Comparison of ENCODE assay signal across 8 mouse cellular contexts in genomic region chr7:102268395-102268748, GRCm38 (mm10). TPM values are rescaled to one million over a fixed set of nuclear protein-coding genes. Genes with fewer than 3 reads are reported as not detected.
DNase-seq lines count a peak whose midpoint lies in the region; ATAC-seq lines count a peak whose summit lies in the region.

No protein-coding gene starts in this region.

- peak overlapping the region; percentile 78 for H3K9ac ChIP-seq in kidney, embryonic 16.5 days (replicated peaks; ENCODE audit: low read length)
- peak overlapping the region; percentile 68 for H3K9ac ChIP-seq in hindbrain, embryonic 15.5 days
- peak overlapping the region; percentile 46 for H3K9ac ChIP-seq in midbrain, embryonic 15.5 days

- no peaks in the 10 kb centered on the region for H3K36me3 ChIP-seq in kidney, embryonic 16.5 days (ENCODE audit: insufficient read depth, low read length)
- H3K36me3 ChIP-seq in hindbrain, embryonic 15.5 days, result no peaks in the 10 kb centered on the region
- H3K36me3 ChIP-seq in midbrain, embryonic 15.5 days (replicated peaks), result no peaks in the 10 kb centered on the region

- peak overlapping the region; percentile 82 for H3K4me3 ChIP-seq in kidney, embryonic 16.5 days (ENCODE audit: low read length)
- peak overlapping the region; percentile 76 for H3K4me3 ChIP-seq in brown adipose tissue, adult 24 weeks (ENCODE audit: insufficient read depth, low read depth, low read length)
- H3K4me3 ChIP-seq in hindbrain, embryonic 15.5 days, result peak overlapping the region; percentile 69
- peak overlapping the region; percentile 63 for H3K4me3 ChIP-seq in midbrain, embryonic 15.5 days

- 11% methylated on average over 12 of the region's 12 CpGs for WGBS in kidney, embryonic 16.5 days
- 9% methylated on average over 12 of the region's 12 CpGs for WGBS in hindbrain, embryonic 15.5 days
- WGBS in midbrain, embryonic 15.5 days, result 6% methylated on average over 12 of the region's 12 CpGs

- no peaks in the 10 kb centered on the region for H3K9me3 ChIP-seq in kidney, embryonic 16.5 days (ENCODE audit: low read length)
- H3K9me3 ChIP-seq in hindbrain, embryonic 15.5 days, result no peaks in the 10 kb centered on the region
- no peaks in the 10 kb centered on the region for H3K9me3 ChIP-seq in midbrain, embryonic 15.5 days

- DNase-seq in kidney, adult 9 months, result no peak
- no peak for DNase-seq in gastrocnemius, adult 18-20 months (ENCODE audit: low spot score)
- DNase-seq in adrenal gland, adult 8-10 months, result no peak
- DNase-seq in frontal cortex, postnatal 10 days (ENCODE audit: low spot score in 2 of 2), result no peak

- ATAC-seq in kidney, embryonic 16.5 days (ENCODE audit: low FRiP score, low TSS enrichment), result no peak; the same call in 1 of the 2 replicates
- no peak for ATAC-seq in hindbrain, embryonic 15.5 days (ENCODE audit: low FRiP score, low read depth)
- ATAC-seq in midbrain, embryonic 15.5 days (replicated peaks), result 0 out of 2 replicates have a peak, but pooled peaks have one; percentile 3

- H3K4me1 ChIP-seq in kidney, embryonic 16.5 days (ENCODE audit: insufficient read depth, low read length), result peaks cover 8% of the 10 kb centered on the region; the same call in 1 of the 2 replicates
- H3K4me1 ChIP-seq in brown adipose tissue, adult 24 weeks (ENCODE audit: control insufficient read depth, insufficient read depth, insufficient read length, low read length), result peaks cover 19% of the 10 kb centered on the region; the same call in 1 of the 2 replicates
- peaks cover 20% of the 10 kb centered on the region for H3K4me1 ChIP-seq in hindbrain, embryonic 15.5 days (replicated peaks)
- peaks cover 20% of the 10 kb centered on the region for H3K4me1 ChIP-seq in midbrain, embryonic 15.5 days

- H3K27me3 ChIP-seq in kidney, embryonic 16.5 days (ENCODE audit: insufficient read depth, low read length), result peaks cover 5% of the 10 kb centered on the region; the same call in 1 of the 2 replicates
- H3K27me3 ChIP-seq in hindbrain, embryonic 15.5 days, result no peaks in the 10 kb centered on the region
- no peaks in the 10 kb centered on the region; the same call in 1 of the 2 replicates for H3K27me3 ChIP-seq in midbrain, embryonic 15.5 days (replicated peaks)

- H3K27ac ChIP-seq in kidney, embryonic 16.5 days (ENCODE audit: low read length), result no peak overlapping the region
- H3K27ac ChIP-seq in brown adipose tissue, adult 24 weeks (replicated peaks; ENCODE audit: low read depth, low read length), result peak overlapping the region; percentile 44
- no peak overlapping the region for H3K27ac ChIP-seq in hindbrain, embryonic 15.5 days (replicated peaks)
- no peak overlapping the region for H3K27ac ChIP-seq in midbrain, embryonic 15.5 days

- peak overlapping the region; percentile 94 for H3K4me2 ChIP-seq in kidney, embryonic 16.5 days (replicated peaks; ENCODE audit: low read depth, low read length)
- H3K4me2 ChIP-seq in hindbrain, embryonic 15.5 days, result peak overlapping the region; percentile 79
- peak overlapping the region; percentile 90 for H3K4me2 ChIP-seq in midbrain, embryonic 15.5 days

RNA-seq across cellular contexts. Expression of gene Stim1, which starts 0.8 kb away (rescaled TPM):
- polyA plus RNA-seq in kidney, embryonic 16.5 days (2015; fragmentation: Nextera tagmentation; extraction: Ambion mirVana), result 14.8 and 17.0 TPM in 2 replicates
- polyA plus RNA-seq in brown adipose tissue, adult 24 weeks (2012; ENCODE audit: insufficient read depth, insufficient read length, missing spikeins), result 46.5 and 52.6 TPM in 2 replicates
- 13.6 and 15.1 TPM in 2 replicates for polyA plus RNA-seq in hindbrain, embryonic 15.5 days (2015; fragmentation: Nextera tagmentation; extraction: Ambion mirVana)
- polyA plus RNA-seq in midbrain, embryonic 15.5 days (2015; fragmentation: Nextera tagmentation; extraction: Ambion mirVana), result 12.6 and 13.1 TPM in 2 replicates
- 100 to 1,000 TPM; 169 to 172 TPM for total RNA-seq in gastrocnemius, adult 18-20 months (2021)
- total RNA-seq in adrenal gland, adult 8-10 months (2022), result 10 to 100 TPM; 74.4 to 93.6 (median 83.3) TPM

RNA-seq across cellular contexts. Expression of gene Rhog, which starts 12.5 kb away (rescaled TPM):
- polyA plus RNA-seq in kidney, embryonic 16.5 days (2015; fragmentation: Nextera tagmentation; extraction: Ambion mirVana), result 61.2 and 64.9 TPM in 2 replicates
- polyA plus RNA-seq in brown adipose tissue, adult 24 weeks (2012; ENCODE audit: insufficient read depth, insufficient read length, missing spikeins), result 25.4 and 29.6 TPM in 2 replicates
- polyA plus RNA-seq in hindbrain, embryonic 15.5 days (2015; fragmentation: Nextera tagmentation; extraction: Ambion mirVana), result 20.1 and 20.5 TPM in 2 replicates
- polyA plus RNA-seq in midbrain, embryonic 15.5 days (2015; fragmentation: Nextera tagmentation; extraction: Ambion mirVana), result 15.1 and 16.1 TPM in 2 replicates
- 10 to 100 TPM; 13.8 to 17.4 TPM for total RNA-seq in gastrocnemius, adult 18-20 months (2021)
- 10 to 100 TPM; 39.8 to 54.4 (median 47.5) TPM for total RNA-seq in adrenal gland, adult 8-10 months (2022)

RNA-seq across cellular contexts. Expression of gene Pgap2, which starts 58.4 kb away (rescaled TPM):
- polyA plus RNA-seq in kidney, embryonic 16.5 days (2015; fragmentation: Nextera tagmentation; extraction: Ambion mirVana), result 82.9 and 84.7 TPM in 2 replicates
- 39.2 and 54.0 TPM in 2 replicates for polyA plus RNA-seq in brown adipose tissue, adult 24 weeks (2012; ENCODE audit: insufficient read depth, insufficient read length, missing spikeins)
- 59.0 and 64.0 TPM in 2 replicates for polyA plus RNA-seq in hindbrain, embryonic 15.5 days (2015; fragmentation: Nextera tagmentation; extraction: Ambion mirVana)
- 59.2 and 59.5 TPM in 2 replicates for polyA plus RNA-seq in midbrain, embryonic 15.5 days (2015; fragmentation: Nextera tagmentation; extraction: Ambion mirVana)
- 10 to 100 TPM; 25.0 to 26.6 TPM for total RNA-seq in gastrocnemius, adult 18-20 months (2021)
- total RNA-seq in adrenal gland, adult 8-10 months (2022), result 10 to 100 TPM; 76.4 to 94.5 (median 93.0) TPM

RNA-seq across cellular contexts. Expression of gene Nup98, which starts 58.4 kb away (rescaled TPM):
- polyA plus RNA-seq in kidney, embryonic 16.5 days (2015; fragmentation: Nextera tagmentation; extraction: Ambion mirVana), result 36.4 and 39.6 TPM in 2 replicates
- polyA plus RNA-seq in brown adipose tissue, adult 24 weeks (2012; ENCODE audit: insufficient read depth, insufficient read length, missing spikeins), result 10.3 and 12.3 TPM in 2 replicates
- 19.0 and 20.6 TPM in 2 replicates for polyA plus RNA-seq in hindbrain, embryonic 15.5 days (2015; fragmentation: Nextera tagmentation; extraction: Ambion mirVana)
- 19.6 and 21.5 TPM in 2 replicates for polyA plus RNA-seq in midbrain, embryonic 15.5 days (2015; fragmentation: Nextera tagmentation; extraction: Ambion mirVana)
- total RNA-seq in gastrocnemius, adult 18-20 months (2021), result 10 to 100 TPM; 24.0 to 29.8 TPM
- total RNA-seq in adrenal gland, adult 8-10 months (2022), result 10 to 100 TPM; 56.0 to 84.3 (median 74.0) TPM
